In the genomic region with DNA sequence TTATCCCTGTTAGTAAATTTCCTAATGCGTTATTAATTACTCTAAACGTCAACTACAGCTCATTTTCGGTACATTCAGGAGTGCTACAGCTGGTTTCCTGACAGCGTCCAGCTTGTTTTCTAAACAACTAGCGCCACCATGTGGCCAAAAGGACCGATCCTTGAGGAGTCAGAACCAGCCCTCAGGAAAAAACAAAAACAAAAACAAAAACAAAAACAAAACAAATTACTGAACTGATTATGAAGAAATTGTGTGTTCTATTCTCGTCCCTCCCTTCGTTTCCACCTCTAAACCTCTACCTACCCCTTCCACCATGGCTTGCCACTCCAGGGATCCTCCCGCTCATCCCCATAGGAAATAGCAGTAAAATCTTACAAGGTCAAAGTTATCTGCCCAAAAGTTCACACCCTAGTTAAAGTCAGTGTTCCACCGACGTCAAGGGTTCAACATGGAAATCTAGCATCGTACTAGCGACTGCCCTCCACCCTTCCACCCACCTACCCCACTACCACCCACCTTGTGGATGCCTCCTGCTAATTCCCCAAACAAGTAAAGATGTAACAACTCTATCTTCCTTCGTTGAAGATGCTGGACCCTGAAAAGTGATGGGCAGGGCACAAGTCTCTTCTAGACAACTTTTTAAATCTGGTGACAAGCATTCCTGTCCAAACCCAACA, we compare ENCODE assay signal across 9 mouse cellular contexts. TPM values are rescaled to one million over a fixed set of nuclear protein-coding genes. Genes with fewer than 3 reads are reported as not detected.
DNase-seq lines count a peak whose midpoint lies in the region; ATAC-seq and TF ChIP-seq lines count a peak whose summit lies in the region.
"Had no signal": no experiment of that assay in that cellular context is flagged by ENCODE, and none has a peak within 500 bp of the region (broad histone marks: within the 10 kb centered on the region; RNA-seq: fewer than 3 reads in every experiment).

No protein-coding gene starts in this region.

- TF ChIP-seq POLR2A in ES-Bruce4 (IDR thresholded peaks at IDR 0.05; ENCODE audit: insufficient read depth, low read length) = no peak

- H3K27ac ChIP-seq in ES-Bruce4 (ENCODE audit: insufficient read depth, low read length) = no peak overlapping the region
- H3K27ac ChIP-seq in forebrain, embryonic 12.5 days = no peak overlapping the region
- no peak overlapping the region for H3K27ac ChIP-seq in hindbrain, embryonic 10.5 days
- H3K27ac ChIP-seq in lung, embryonic 14.5 days (ENCODE audit: low read depth) = no peak overlapping the region

- H3K9me3 ChIP-seq in ES-Bruce4 (replicated peaks; ENCODE audit: control insufficient read depth, insufficient read depth, low read length, poor library complexity, severe bottlenecking) = no peaks in the 10 kb centered on the region
- no peaks in the 10 kb centered on the region for H3K9me3 ChIP-seq in forebrain, embryonic 12.5 days
- H3K9me3 ChIP-seq in hindbrain, embryonic 10.5 days = no peaks in the 10 kb centered on the region
- H3K9me3 ChIP-seq in lung, embryonic 14.5 days (ENCODE audit: low read depth, low read length) = no peaks in the 10 kb centered on the region

- H3K4me3 ChIP-seq in ES-Bruce4 (ENCODE audit: low read depth, low read length) = no peak overlapping the region
- H3K4me3 ChIP-seq in forebrain, embryonic 12.5 days (replicated peaks) = peak overlapping the region; percentile 29
- H3K4me3 ChIP-seq in hindbrain, embryonic 10.5 days = peak overlapping the region; percentile 43
- H3K4me3 ChIP-seq in lung, embryonic 14.5 days (ENCODE audit: low read depth, low read length) = no peak overlapping the region

- no peak overlapping the region for H3K9ac ChIP-seq in ES-Bruce4 (ENCODE audit: low read depth, poor library complexity, severe bottlenecking)
- no peak overlapping the region for H3K9ac ChIP-seq in forebrain, embryonic 12.5 days
- H3K9ac ChIP-seq in lung, embryonic 14.5 days = no peak overlapping the region

- no peaks in the 10 kb centered on the region for H3K36me3 ChIP-seq in ES-Bruce4 (ENCODE audit: control insufficient read depth, insufficient read depth, low read length, poor library complexity, severe bottlenecking)
- no peaks in the 10 kb centered on the region for H3K36me3 ChIP-seq in forebrain, embryonic 12.5 days (replicated peaks)
- H3K36me3 ChIP-seq in hindbrain, embryonic 10.5 days = no peaks in the 10 kb centered on the region
- H3K36me3 ChIP-seq in lung, embryonic 14.5 days (ENCODE audit: insufficient read depth) = no peaks in the 10 kb centered on the region

- DNase-seq in brain, embryonic 18.5 days (ENCODE audit: low read depth, low spot score) = peak; percentile 66
- peak; percentile 63 for DNase-seq in hindbrain, embryonic 10.5 days (ENCODE audit: low spot score)
- DNase-seq in layer of hippocampus, adult 8-10 months (ENCODE audit: low spot score in 2 of 2) = peak; percentile 46 to 85
- peak; percentile 93 for DNase-seq in lung, embryonic 14.5 days
- DNase-seq in ovary, postnatal 36 days (ENCODE audit: low spot score) = peak; percentile 55
- peak; percentile 80 to 81 for DNase-seq in thymus, postnatal 36 days

- peak; percentile 89 for ATAC-seq in forebrain, embryonic 12.5 days (ENCODE audit: low FRiP score)
- ATAC-seq in lung, embryonic 14.5 days (ENCODE audit: insufficient read depth) = peak; percentile 82; the same call in 1 of the 2 replicates

- no peaks in the 10 kb centered on the region for H3K27me3 ChIP-seq in ES-Bruce4 (ENCODE audit: control insufficient read depth, insufficient read depth, low read length, poor library complexity, severe bottlenecking)
- peaks cover 14% of the 10 kb centered on the region for H3K27me3 ChIP-seq in forebrain, embryonic 12.5 days
- H3K27me3 ChIP-seq in hindbrain, embryonic 10.5 days (ENCODE audit: insufficient read depth, poor library complexity, severe bottlenecking) = peaks cover 3% of the 10 kb centered on the region; the same call in 1 of the 2 replicates
- H3K27me3 ChIP-seq in lung, embryonic 14.5 days (ENCODE audit: insufficient read depth, low read length) = no peaks in the 10 kb centered on the region

- 18% methylated on average over 14 of the region's 14 CpGs for WGBS in forebrain, embryonic 12.5 days
- 20% methylated on average over 14 of the region's 14 CpGs for WGBS in hindbrain, embryonic 10.5 days
- 20% methylated on average over 14 of the region's 14 CpGs for WGBS in lung, embryonic 14.5 days

- no peaks in the 10 kb centered on the region for H3K4me1 ChIP-seq in ES-Bruce4 (ENCODE audit: control insufficient read depth, insufficient read depth, low read length)
- no peaks in the 10 kb centered on the region for H3K4me1 ChIP-seq in forebrain, embryonic 12.5 days
- H3K4me1 ChIP-seq in hindbrain, embryonic 10.5 days (replicated peaks) = peaks cover 16% of the 10 kb centered on the region
- H3K4me1 ChIP-seq in lung, embryonic 14.5 days (ENCODE audit: insufficient read depth) = no peaks in the 10 kb centered on the region

- TF ChIP-seq EP300 in ES-Bruce4 (IDR thresholded peaks at IDR 0.05; ENCODE audit: insufficient read depth, low read depth, low read length) = no peak

- H3K4me2 ChIP-seq in forebrain, embryonic 12.5 days = peak overlapping the region; percentile 57
- peak overlapping the region; percentile 49 for H3K4me2 ChIP-seq in lung, embryonic 14.5 days

- peak; percentile 51 for TF ChIP-seq CTCF in ES-Bruce4 (IDR thresholded peaks at IDR 0.05; ENCODE audit: low read depth, low read length)
- TF ChIP-seq CTCF in lung, embryonic 14.5 days (IDR thresholded peaks at IDR 0.05; ENCODE audit: low read depth) = peak; percentile 72

RNA-seq across cellular contexts. Expression of gene B230118H07Rik, which starts 3.7 kb away (rescaled TPM):
- polyA plus RNA-seq in ES-Bruce4 (2011; ENCODE audit: insufficient read depth, insufficient read length, low read depth, missing spikeins) = 27.0 and 38.3 TPM in 2 replicates
- 51.7 and 59.1 TPM in 2 replicates for polyA plus RNA-seq in forebrain, embryonic 12.5 days (2016; fragmentation: Nextera tagmentation; extraction: Ambion mirVana)
- 56.5 and 58.0 TPM in 2 replicates for polyA plus RNA-seq in hindbrain, embryonic 10.5 days (2016; fragmentation: Nextera tagmentation; extraction: Ambion mirVana)
- 10 to 100 TPM; 31.8 to 39.8 (median 35.8) TPM for total RNA-seq in layer of hippocampus, adult 8-10 months (2022)
- 52.4 and 53.9 TPM in 2 replicates for polyA plus RNA-seq in lung, embryonic 14.5 days (2014; fragmentation: Nextera tagmentation; extraction: Ambion mirVana)

RNA-seq across cellular contexts. Expression of gene Rag1, which starts 3.8 kb away (rescaled TPM):
- not detected in 2 replicates for polyA plus RNA-seq in ES-Bruce4 (2011; ENCODE audit: insufficient read depth, insufficient read length, low read depth, missing spikeins)
- 0.04 and 0.14 TPM in 2 replicates for polyA plus RNA-seq in forebrain, embryonic 12.5 days (2016; fragmentation: Nextera tagmentation; extraction: Ambion mirVana)
- polyA plus RNA-seq in hindbrain, embryonic 10.5 days (2016; fragmentation: Nextera tagmentation; extraction: Ambion mirVana) = 0.06 and 0.09 TPM in 2 replicates
- total RNA-seq in layer of hippocampus, adult 8-10 months (2022) = under 1 TPM; 0.18 to 0.29 (median 0.25) TPM
- polyA plus RNA-seq in lung, embryonic 14.5 days (2014; fragmentation: Nextera tagmentation; extraction: Ambion mirVana) = not detected in 2 replicates

RNA-seq across cellular contexts. Expression of gene Traf6, which starts 25.2 kb away (rescaled TPM):
- polyA plus RNA-seq in ES-Bruce4 (2011; ENCODE audit: insufficient read depth, insufficient read length, low read depth, missing spikeins) = 17.5 and 17.6 TPM in 2 replicates
- polyA plus RNA-seq in forebrain, embryonic 12.5 days (2016; fragmentation: Nextera tagmentation; extraction: Ambion mirVana) = 18.9 and 19.6 TPM in 2 replicates
- 13.4 and 15.1 TPM in 2 replicates for polyA plus RNA-seq in hindbrain, embryonic 10.5 days (2016; fragmentation: Nextera tagmentation; extraction: Ambion mirVana)
- 10 to 100 TPM; 15.4 to 17.1 (median 16.4) TPM for total RNA-seq in layer of hippocampus, adult 8-10 months (2022)
- 15.4 and 16.9 TPM in 2 replicates for polyA plus RNA-seq in lung, embryonic 14.5 days (2014; fragmentation: Nextera tagmentation; extraction: Ambion mirVana)

RNA-seq across cellular contexts. Expression of gene Rag2, which starts 28.5 kb away (rescaled TPM):
- polyA plus RNA-seq in ES-Bruce4 (2011; ENCODE audit: insufficient read depth, insufficient read length, low read depth, missing spikeins) = not detected in 2 replicates
- polyA plus RNA-seq in forebrain, embryonic 12.5 days (2016; fragmentation: Nextera tagmentation; extraction: Ambion mirVana) = not detected in 2 replicates
- 0.16 TPM in 1 of 2 replicates, not detected in the other for polyA plus RNA-seq in hindbrain, embryonic 10.5 days (2016; fragmentation: Nextera tagmentation; extraction: Ambion mirVana)
- total RNA-seq in layer of hippocampus, adult 8-10 months (2022) = not detected
- polyA plus RNA-seq in lung, embryonic 14.5 days (2014; fragmentation: Nextera tagmentation; extraction: Ambion mirVana) = not detected in 2 replicates
- polyA plus RNA-seq: gonadal fat pad, adult 2 months had no signal

Comparison
In these comparisons a context has a peak if more than half of its experiments do, and no peak if none do; other contexts are left out.
1. H3K4me3 ChIP-seq: peak in forebrain, embryonic 12.5 days (single experiment) and hindbrain, embryonic 10.5 days (single experiment); none in ES-Bruce4 (single experiment) and lung, embryonic 14.5 days (single experiment).
2. Peak in every context shown above with its lines, with median percentiles within 50 percentile points of each other: DNase-seq.